Mouse (Mus musculus) bone marrow macrophage, adult 2 months (primary cell): Measurements from ENCODE around the gene Ate1. TPM values are rescaled to one million over a fixed set of nuclear protein-coding genes. Genes with fewer than 3 reads are reported as not detected.
"Not testable (repeated sequence)": the region's sequence is repeated elsewhere in the genome, so short reads cannot be mapped to it uniquely, and the experiment has no call there.

ENCODE experiments used
- H3K27ac ChIP-seq: 2 replicates; pipeline ENCODE4 v1.5.1; 2012; ENCODE audit warnings: low read depth, low read length; ENCODE audit not compliant: insufficient read depth
- H3K4me1 ChIP-seq: 2 replicates; pipeline ENCODE4 v1.6.1; 2012; ENCODE audit warnings: low read length; ENCODE audit not compliant: control insufficient read depth, insufficient read depth
- H3K4me3 ChIP-seq: 2 replicates; pipeline ENCODE4 v1.5.1; 2012; ENCODE audit warnings: mild to moderate bottlenecking, low read length, moderate library complexity; ENCODE audit not compliant: insufficient read depth
- CTCF ChIP-seq: IDR thresholded peaks from 2 replicates; pipeline ENCODE4 v1.5.1; 2012; ENCODE audit warnings: low read depth, mild to moderate bottlenecking, low read length, moderate library complexity
- POLR2A ChIP-seq: IDR thresholded peaks from 2 replicates; pipeline ENCODE4 v1.6.1; 2012; ENCODE audit warnings: mild to moderate bottlenecking, low read depth, low read length, borderline replicate concordance
- polyA plus RNA-seq: library from polyadenylated mRNA; stranded (reverse); fragments of >200 nt; gene quantifications from 2 replicates; pipeline ENCODE4 v1.2.4, GENCODE M21; 2012; ENCODE audit not compliant: missing spikeins, insufficient read depth, insufficient read length

Ate1 gene
- polyA plus RNA-seq, 1 experiment: 41.0 TPM

DNA sequence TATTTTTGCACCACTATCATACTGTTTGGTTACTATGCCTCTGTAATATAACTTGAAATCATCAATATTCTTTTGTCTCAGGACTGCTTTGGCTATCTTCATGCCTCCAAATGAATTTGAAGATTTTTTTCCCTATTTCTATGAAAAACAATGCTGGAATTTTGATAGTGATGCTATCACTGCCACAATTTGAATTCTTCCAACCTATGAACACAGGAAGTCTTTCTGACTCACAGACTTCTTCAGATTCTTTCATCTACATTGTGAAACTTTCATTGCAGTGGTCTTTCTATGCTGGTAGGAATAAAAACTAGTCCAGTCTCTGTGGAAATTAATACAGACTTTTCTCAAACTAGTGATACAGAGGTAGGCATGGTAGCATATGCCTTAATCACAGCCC is 28.1 kb downstream of the Ate1 start:
- Histone ChIP-seq H3K4me1 (peaks cover 12% of the 10 kb centered on the region), H3K4me3 (no peak overlapping the region), H3K27ac (no peak overlapping the region)
- no peak for TF ChIP-seq POLR2A
- TF ChIP-seq CTCF: no peak

DNA sequence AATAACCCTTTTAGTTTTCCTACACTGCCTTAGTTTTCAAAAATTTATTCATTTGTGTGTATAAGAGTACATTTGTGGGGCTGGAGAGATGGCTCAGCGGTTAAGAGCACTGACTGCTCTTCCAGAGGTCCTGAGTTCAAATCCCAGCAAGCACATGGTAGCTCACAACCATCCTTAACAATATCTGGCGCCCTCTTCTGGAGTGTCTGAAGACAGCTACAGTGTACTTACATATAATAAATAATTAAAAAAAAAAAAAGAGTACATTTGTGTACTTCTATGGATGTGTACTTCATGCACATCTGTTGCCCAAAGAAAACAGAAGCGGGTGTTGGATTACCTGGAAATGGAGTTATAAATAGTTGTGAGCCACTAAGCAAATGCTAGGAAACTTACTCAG is 41.2 kb downstream of the Ate1 start:
- H3K4me1 ChIP-seq: peaks cover 11% of the 10 kb centered on the region
- H3K27ac ChIP-seq, H3K4me3 ChIP-seq: not testable (repeated sequence)

DNA sequence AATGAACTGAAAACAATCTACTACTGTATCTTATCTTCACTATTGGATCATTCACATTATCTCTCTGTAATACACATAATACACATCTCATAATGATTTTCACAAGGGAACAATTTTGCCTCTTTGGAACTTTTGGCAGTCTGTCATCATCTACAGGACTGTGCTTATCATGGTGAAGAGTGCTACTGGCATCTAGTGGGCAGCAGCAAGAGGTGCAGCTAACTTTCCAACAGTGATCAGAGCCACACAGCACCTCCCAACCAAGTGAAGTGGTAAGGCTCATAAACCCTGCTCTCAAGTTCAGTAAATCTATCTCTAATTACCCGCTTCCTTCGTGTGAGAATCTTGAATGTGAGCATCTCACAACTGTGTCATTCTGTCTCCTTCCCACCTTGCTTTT is 44.2 kb downstream of the Ate1 start:
- peaks cover 10% of the 10 kb centered on the region for H3K4me1 ChIP-seq
- H3K27ac ChIP-seq: no peak overlapping the region
- H3K4me3 ChIP-seq: no peak overlapping the region
- peak; percentile 30; the same call in 1 of the 2 replicates for TF ChIP-seq CTCF
- no peak for TF ChIP-seq POLR2A

DNA sequence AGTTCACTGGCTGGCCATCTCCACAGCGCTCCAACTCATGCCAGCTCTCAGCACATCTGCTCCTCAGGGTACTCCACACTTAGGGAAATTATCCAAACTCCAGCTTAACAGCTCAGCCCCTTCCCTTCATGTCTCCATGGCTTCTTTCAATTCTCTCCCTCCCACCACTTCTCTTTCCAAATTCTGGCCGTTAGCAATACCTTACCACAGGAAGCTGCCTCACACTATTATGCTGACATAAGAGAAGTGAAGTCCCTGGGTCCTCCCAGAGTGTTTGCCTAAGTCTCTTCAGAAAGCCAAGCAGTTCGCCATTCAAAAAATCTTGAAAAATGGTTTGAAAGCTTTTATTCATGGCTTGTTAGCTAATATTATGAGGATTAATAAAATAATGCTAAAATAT is 46.3 kb downstream of the Ate1 start:
- TF ChIP-seq POLR2A (no peak), CTCF (no peak)
- H3K4me3 ChIP-seq: no peak overlapping the region
- H3K4me1 ChIP-seq: peaks cover 5% of the 10 kb centered on the region
- H3K27ac ChIP-seq: no peak overlapping the region

DNA sequence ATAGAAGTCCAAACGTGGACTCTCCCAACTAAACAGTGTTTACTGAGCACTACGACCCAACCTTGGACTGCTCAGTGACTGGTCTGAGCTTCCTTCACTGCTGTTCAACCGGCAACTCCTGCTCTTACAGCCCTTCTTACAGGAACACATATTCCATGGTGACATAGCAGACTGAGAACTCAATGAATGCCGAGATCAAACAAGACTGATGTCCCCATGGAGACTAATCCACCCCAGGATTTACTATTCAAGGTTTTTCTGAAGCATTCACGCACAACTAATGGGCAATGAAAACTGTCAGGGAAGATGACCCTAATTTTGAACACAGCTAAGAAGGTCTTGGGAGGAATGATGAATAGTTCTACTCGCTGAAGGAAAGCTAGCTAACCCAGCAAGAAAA is 47.5 kb downstream of the Ate1 start:
- no peak overlapping the region for H3K4me3 ChIP-seq
- no peak for TF ChIP-seq POLR2A
- TF ChIP-seq CTCF: no peak
- H3K27ac ChIP-seq: no peak overlapping the region
- peaks cover 5% of the 10 kb centered on the region for H3K4me1 ChIP-seq

DNA sequence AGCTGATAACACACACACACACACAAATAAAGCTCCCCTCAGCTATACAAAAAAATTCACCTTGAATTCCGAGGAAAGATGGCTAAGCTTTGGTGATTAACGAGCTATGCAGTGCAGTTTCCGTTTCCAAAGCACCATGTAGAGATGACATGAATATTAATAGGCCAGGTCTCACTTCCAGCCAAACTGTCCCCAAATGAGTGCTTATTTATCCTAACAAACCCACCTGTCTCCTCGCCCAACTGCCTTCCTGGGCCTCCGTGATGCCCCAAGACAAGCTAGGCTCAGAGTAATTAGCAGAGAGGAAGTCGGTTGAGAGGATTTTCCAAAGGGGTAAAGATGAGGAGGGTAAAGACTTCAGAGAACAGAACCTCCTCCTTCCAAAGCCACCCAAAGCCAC is 49.1 kb downstream of the Ate1 start:
- TF ChIP-seq CTCF: no peak
- no peak for TF ChIP-seq POLR2A
- H3K4me1 ChIP-seq: peaks cover 5% of the 10 kb centered on the region
- H3K27ac ChIP-seq: no peak overlapping the region
- no peak overlapping the region for H3K4me3 ChIP-seq

DNA sequence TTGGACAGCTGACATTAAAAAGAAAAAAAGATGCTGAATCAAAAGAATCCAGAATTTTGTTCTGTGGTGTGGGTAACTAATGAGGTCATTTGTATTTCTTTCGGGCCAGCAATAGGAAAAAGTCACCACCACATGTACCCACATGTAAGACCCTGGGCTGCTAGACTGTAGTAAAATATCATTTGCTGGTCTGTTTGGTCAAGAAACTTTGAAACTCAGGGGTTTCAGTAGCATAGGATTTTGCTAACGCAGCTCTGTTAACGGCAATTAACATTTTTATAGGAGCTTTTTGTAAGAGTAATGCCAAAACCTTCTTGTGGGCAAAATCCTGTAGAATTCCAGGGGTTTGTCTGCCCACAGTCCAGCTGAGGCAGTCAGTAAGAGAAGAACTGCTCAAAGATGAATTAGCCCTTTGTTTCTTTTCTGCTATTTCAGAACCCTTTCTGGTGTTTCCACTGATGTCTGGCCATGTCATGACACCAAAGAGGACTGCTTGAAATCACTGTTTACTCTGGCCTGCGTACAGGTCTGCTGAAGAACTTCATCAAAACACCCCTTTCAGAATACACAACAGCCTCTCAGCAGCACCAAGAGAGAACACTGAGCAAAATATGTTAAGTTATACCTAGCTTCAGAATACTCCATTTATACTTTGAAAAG is 64.5 kb downstream of the Ate1 start:
- TF ChIP-seq POLR2A: no peak
- TF ChIP-seq CTCF: no peak

DNA sequence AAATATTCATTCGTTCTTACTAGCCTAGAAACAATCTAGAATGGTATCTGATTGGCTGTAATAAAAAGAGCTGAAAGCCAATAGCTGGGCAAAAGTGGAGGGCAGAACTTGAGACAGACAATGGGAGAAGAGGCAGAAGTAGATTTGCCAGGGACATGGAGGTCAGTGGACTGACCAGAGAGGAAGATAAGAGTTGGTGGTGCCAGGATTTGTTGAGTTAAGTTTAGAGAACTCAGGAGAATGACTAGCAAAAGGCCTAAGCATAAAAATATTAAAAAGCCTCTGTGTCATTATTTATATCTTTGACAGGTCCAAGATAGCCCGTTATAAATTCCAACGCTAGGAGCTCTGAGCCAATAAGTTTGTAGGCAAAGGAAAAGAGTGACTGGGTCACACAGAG is 65.9 kb downstream of the Ate1 start:
- no peak for TF ChIP-seq POLR2A
- Histone ChIP-seq H3K4me3 (no peak overlapping the region), H3K4me1 (no peaks in the 10 kb centered on the region)

More for the DNA sequence above, 64.5 kb downstream of the Ate1 start:
- no peak overlapping the region for H3K4me3 ChIP-seq
- H3K4me1 ChIP-seq: no peaks in the 10 kb centered on the region
- H3K27ac ChIP-seq: no peak overlapping the region

DNA sequence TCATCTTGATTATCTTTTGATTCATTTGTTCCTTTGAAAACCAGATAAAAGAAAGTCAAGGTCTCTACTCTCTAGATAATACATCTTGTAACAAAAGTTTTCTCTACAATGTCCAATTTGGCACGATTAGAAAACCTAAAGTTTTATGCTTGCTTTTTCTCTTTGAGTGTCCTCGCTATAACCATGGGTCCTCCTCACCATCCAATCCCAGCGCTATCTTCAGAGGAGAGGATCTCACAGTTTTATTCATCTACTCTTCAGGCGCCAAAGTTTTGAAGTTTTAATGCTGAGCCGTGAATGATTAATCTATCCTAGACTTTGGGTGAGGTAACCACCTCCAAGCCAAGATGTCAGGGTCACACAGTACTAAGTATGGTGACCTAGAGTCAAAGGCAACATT is 84.4 kb downstream of the Ate1 start:
- Histone ChIP-seq H3K4me1 (peaks cover 17% of the 10 kb centered on the region), H3K4me3 (no peak overlapping the region), H3K27ac (no peak overlapping the region)
- no peak for TF ChIP-seq CTCF
- TF ChIP-seq POLR2A: no peak

More for the DNA sequence above, 65.9 kb downstream of the Ate1 start:
- H3K27ac ChIP-seq: no peak overlapping the region

DNA sequence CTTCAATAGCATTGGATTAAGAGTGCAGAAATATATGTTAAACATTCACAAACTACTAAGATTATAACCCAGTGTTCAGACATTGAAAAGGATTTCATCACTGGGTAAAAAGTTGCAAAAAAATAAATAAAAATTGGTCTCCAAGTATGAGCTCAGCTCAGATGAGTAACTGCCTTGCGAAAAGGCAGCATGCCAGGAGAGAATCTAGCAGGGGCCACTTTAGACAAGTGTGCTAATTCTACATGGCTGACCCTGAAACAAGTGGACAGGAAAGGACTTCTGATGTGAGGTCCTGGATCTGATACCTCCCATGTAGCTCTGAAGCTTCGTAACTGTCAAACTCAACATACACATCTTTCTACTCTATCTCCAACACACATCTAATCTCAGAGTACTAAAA is 88.0 kb downstream of the Ate1 start:
- Histone ChIP-seq H3K27ac (no peak overlapping the region), H3K4me3 (no peak overlapping the region), H3K4me1 (peaks cover 17% of the 10 kb centered on the region)
- no peak for TF ChIP-seq POLR2A

DNA sequence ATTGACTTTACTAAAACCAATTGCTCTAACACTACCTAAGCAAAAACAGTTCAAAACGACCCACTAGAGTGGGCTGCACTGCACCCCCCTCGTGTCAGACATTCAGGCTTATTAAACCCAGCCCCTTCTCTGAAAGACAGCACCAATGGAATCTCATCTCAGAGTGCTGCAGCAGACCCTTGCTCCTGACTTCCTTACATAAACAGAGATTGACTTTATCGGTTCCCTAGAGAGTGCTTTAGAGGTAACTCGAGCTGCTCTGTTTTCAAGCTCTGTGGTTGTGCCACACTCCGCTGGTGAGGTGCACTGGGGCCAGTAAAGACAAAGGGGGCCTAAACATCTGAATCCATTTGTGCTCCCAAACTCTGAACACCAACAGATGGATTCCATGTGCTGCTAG is 93.6 kb downstream of the Ate1 start:
- no peak overlapping the region for H3K27ac ChIP-seq
- TF ChIP-seq POLR2A (no peak), CTCF (no peak)
- no peak overlapping the region for H3K4me3 ChIP-seq
- H3K4me1 ChIP-seq: no peaks in the 10 kb centered on the region
